26 mouse cellular contexts compared by ENCODE assay signal in the genomic region with DNA sequence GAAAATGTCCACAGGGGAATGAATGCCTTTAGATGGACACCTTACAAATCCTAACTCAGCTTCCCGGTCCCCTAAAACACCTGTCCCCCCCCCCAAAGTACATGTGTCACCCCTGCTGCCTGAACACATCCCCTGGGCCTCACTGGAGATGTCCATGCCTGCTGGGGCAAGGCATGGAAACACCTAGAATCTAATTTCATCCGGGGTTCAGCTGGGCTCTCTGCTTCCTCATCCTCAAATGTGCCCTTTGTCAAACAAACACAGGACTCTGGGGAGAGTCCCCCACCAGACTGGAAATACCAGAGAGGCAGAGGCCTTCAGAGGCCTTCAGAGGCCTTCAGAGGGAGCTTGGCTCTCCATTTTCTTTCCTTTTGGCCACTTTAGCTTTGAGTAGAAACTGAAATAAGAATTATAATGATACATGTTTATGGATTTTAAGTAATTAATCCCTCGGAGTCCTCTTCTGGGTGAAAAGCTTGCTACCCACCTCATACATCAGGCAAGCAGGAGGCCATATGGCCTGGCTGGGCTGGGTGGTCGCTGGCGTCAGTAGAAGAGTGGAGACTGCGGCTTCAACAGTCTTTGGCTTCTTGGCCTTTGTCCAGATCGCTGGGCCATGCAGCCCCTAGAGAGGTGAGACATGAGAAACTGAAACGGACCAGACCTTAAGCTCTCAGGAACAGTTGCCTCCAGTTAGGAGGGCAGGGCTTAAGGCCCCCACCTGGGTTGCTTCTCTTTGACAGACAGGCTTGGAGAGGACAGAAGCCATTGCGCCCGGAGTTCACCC. TPM values are rescaled to one million over a fixed set of nuclear protein-coding genes. Genes with fewer than 3 reads are reported as not detected.
DNase-seq lines count a peak whose midpoint lies in the region; ATAC-seq and TF ChIP-seq lines count a peak whose summit lies in the region.
"Had no signal": no experiment of that assay in that cellular context is flagged by ENCODE, and none has a peak within 500 bp of the region (broad histone marks: within the 10 kb centered on the region; RNA-seq: fewer than 3 reads in every experiment).

No protein-coding gene starts in this region.

- H3K4me1 ChIP-seq in hindbrain, postnatal 0 days (ENCODE audit: insufficient read depth, low read length) = no peaks in the 10 kb centered on the region
- H3K4me1 ChIP-seq in hindbrain, embryonic 11.5 days (replicated peaks; ENCODE audit: control insufficient read depth, insufficient read depth, low read length) = no peaks in the 10 kb centered on the region
- peaks cover 6% of the 10 kb centered on the region; the same call in 1 of the 2 replicates for H3K4me1 ChIP-seq in lung, embryonic 14.5 days (ENCODE audit: insufficient read depth)
- H3K4me1 ChIP-seq in limb, embryonic 10.5 days = peaks cover 42% of the 10 kb centered on the region

- H3K9me3 ChIP-seq in hindbrain, postnatal 0 days (ENCODE audit: low read length) = no peaks in the 10 kb centered on the region
- no peaks in the 10 kb centered on the region for H3K9me3 ChIP-seq in hindbrain, embryonic 11.5 days (ENCODE audit: control insufficient read depth, low read length)
- no peaks in the 10 kb centered on the region for H3K9me3 ChIP-seq in lung, embryonic 14.5 days (ENCODE audit: low read depth, low read length)
- no peaks in the 10 kb centered on the region for H3K9me3 ChIP-seq in limb, embryonic 10.5 days (replicated peaks)
- H3K9me3 ChIP-seq: forebrain, embryonic 13.5 days; heart, embryonic 13.5 days; hindbrain, embryonic 15.5 days; intestine, embryonic 15.5 days; limb, embryonic 13.5 days; megakaryocyte, embryonic 14.5 days; midbrain, embryonic 15.5 days had no signal

- no peak overlapping the region for H3K27ac ChIP-seq in hindbrain, postnatal 0 days
- H3K27ac ChIP-seq in hindbrain, embryonic 11.5 days (ENCODE audit: low read depth, low read length) = no peak overlapping the region
- H3K27ac ChIP-seq in lung, embryonic 14.5 days (ENCODE audit: low read depth) = no peak overlapping the region
- H3K27ac ChIP-seq in limb, embryonic 10.5 days = peak overlapping the region; percentile 27; the same call in 1 of the 2 replicates
- H3K27ac ChIP-seq: forebrain, embryonic 13.5 days; heart, embryonic 13.5 days; hindbrain, embryonic 15.5 days; intestine, embryonic 15.5 days; limb, embryonic 13.5 days; midbrain, embryonic 15.5 days; stomach, postnatal 0 days had no signal

- H3K9ac ChIP-seq in hindbrain, postnatal 0 days (replicated peaks; ENCODE audit: low read length) = no peak overlapping the region
- H3K9ac ChIP-seq in hindbrain, embryonic 11.5 days (ENCODE audit: low read depth, low read length) = no peak overlapping the region
- no peak overlapping the region for H3K9ac ChIP-seq in lung, embryonic 14.5 days
- H3K9ac ChIP-seq: forebrain, embryonic 13.5 days; heart, embryonic 13.5 days; hindbrain, embryonic 15.5 days; intestine, embryonic 15.5 days; limb, embryonic 13.5 days; midbrain, embryonic 15.5 days had no signal

- ATAC-seq in hindbrain, postnatal 0 days = no peak
- ATAC-seq in hindbrain, embryonic 11.5 days (ENCODE audit: low FRiP score) = no peak
- ATAC-seq in lung, embryonic 14.5 days (ENCODE audit: insufficient read depth) = no peak; the same call in 1 of the 2 replicates
- ATAC-seq: forebrain, embryonic 13.5 days; intestine, embryonic 15.5 days; midbrain, embryonic 15.5 days had no signal

- TF ChIP-seq CTCF in hindbrain, postnatal 0 days (IDR thresholded peaks at IDR 0.05; ENCODE audit: low read depth) = no peak
- no peak for TF ChIP-seq CTCF in lung, embryonic 14.5 days (IDR thresholded peaks at IDR 0.05; ENCODE audit: low read depth)

- H3K4me3 ChIP-seq in hindbrain, postnatal 0 days (ENCODE audit: low read length) = no peak overlapping the region
- H3K4me3 ChIP-seq in hindbrain, embryonic 11.5 days (ENCODE audit: low read depth, low read length) = no peak overlapping the region
- no peak overlapping the region for H3K4me3 ChIP-seq in lung, embryonic 14.5 days (ENCODE audit: low read depth, low read length)
- H3K4me3 ChIP-seq in limb, embryonic 10.5 days = no peak overlapping the region
- H3K4me3 ChIP-seq: forebrain, embryonic 13.5 days; heart, embryonic 13.5 days; hindbrain, embryonic 15.5 days; intestine, embryonic 15.5 days; limb, embryonic 13.5 days; megakaryocyte, embryonic 14.5 days; midbrain, embryonic 15.5 days had no signal

- H3K36me3 ChIP-seq in hindbrain, postnatal 0 days (ENCODE audit: insufficient read depth, low read length) = no peaks in the 10 kb centered on the region
- H3K36me3 ChIP-seq in hindbrain, embryonic 11.5 days (ENCODE audit: control insufficient read depth, insufficient read depth, low read length) = no peaks in the 10 kb centered on the region
- no peaks in the 10 kb centered on the region for H3K36me3 ChIP-seq in lung, embryonic 14.5 days (ENCODE audit: insufficient read depth)
- no peaks in the 10 kb centered on the region for H3K36me3 ChIP-seq in limb, embryonic 10.5 days
- H3K36me3 ChIP-seq: heart, embryonic 13.5 days; hindbrain, embryonic 15.5 days; intestine, embryonic 15.5 days; limb, embryonic 13.5 days; midbrain, embryonic 15.5 days had no signal

- WGBS in hindbrain, postnatal 0 days = 70% methylated on average over 10 of the region's 10 CpGs
- WGBS in hindbrain, embryonic 11.5 days = 84% methylated on average over 10 of the region's 10 CpGs
- 45% methylated on average over 10 of the region's 10 CpGs for WGBS in lung, embryonic 14.5 days
- WGBS in limb, embryonic 10.5 days = 87% methylated on average over 10 of the region's 10 CpGs

- H3K4me2 ChIP-seq in hindbrain, postnatal 0 days (ENCODE audit: low read depth, low read length) = no peak overlapping the region
- no peak overlapping the region for H3K4me2 ChIP-seq in hindbrain, embryonic 11.5 days (replicated peaks; ENCODE audit: low read depth, low read length)
- H3K4me2 ChIP-seq in lung, embryonic 14.5 days = no peak overlapping the region
- H3K4me2 ChIP-seq: forebrain, embryonic 13.5 days; heart, embryonic 13.5 days; hindbrain, embryonic 15.5 days; intestine, embryonic 15.5 days; limb, embryonic 13.5 days; liver, embryonic 11.5 days; midbrain, embryonic 15.5 days had no signal

- peak; percentile 58 for DNase-seq in hindbrain, postnatal 0 days (ENCODE audit: low spot score)
- no peak for DNase-seq in hindbrain, embryonic 11.5 days (ENCODE audit: low spot score)
- DNase-seq in lung, embryonic 14.5 days = peak; percentile 39
- DNase-seq in lung, postnatal 25 days (ENCODE audit: low spot score) = no peak
- DNase-seq in B cell, adult 2 months = peak; percentile 12 to 19
- no peak for DNase-seq in limb, embryonic 10.5 days (ENCODE audit: low spot score)
- no peak for DNase-seq in right cerebral cortex, adult 2 months (ENCODE audit: low spot score in 2 of 2)
- DNase-seq in embryo, embryonic 11 days = no peak
- DNase-seq: adrenal gland, adult 8-10 months; cerebellum, adult 2 months; gastrocnemius, postnatal 10 days; heart, postnatal 10 days; kidney, adult 8-10 months; lung, postnatal 4 days; right cerebral cortex, postnatal 14 days; thymus, adult 18-20 months; thymus, postnatal 25 days had no signal

- H3K27me3 ChIP-seq in hindbrain, postnatal 0 days (ENCODE audit: insufficient read depth, low read length) = 0 out of 2 replicates have a peak, but pooled peaks cover 1% of the 10 kb centered on the region
- no peaks in the 10 kb centered on the region; the same call in 1 of the 2 replicates for H3K27me3 ChIP-seq in hindbrain, embryonic 11.5 days (ENCODE audit: control insufficient read depth, insufficient read depth, low read length)
- no peaks in the 10 kb centered on the region for H3K27me3 ChIP-seq in lung, embryonic 14.5 days (ENCODE audit: insufficient read depth, low read length)
- peaks cover 11% of the 10 kb centered on the region for H3K27me3 ChIP-seq in limb, embryonic 10.5 days (ENCODE audit: low read depth, poor library complexity, severe bottlenecking)
- H3K27me3 ChIP-seq: hindbrain, embryonic 15.5 days; intestine, embryonic 15.5 days; midbrain, embryonic 15.5 days had no signal

RNA-seq across cellular contexts. Expression of a gene that starts 58.3 kb away (rescaled TPM):
- 9.3 and 11.4 TPM in 2 replicates for total RNA-seq in hindbrain, postnatal 0 days (2014; rRNA removed)
- 18.7 and 20.2 TPM in 2 replicates for polyA plus RNA-seq in hindbrain, postnatal 0 days (2015; fragmentation: Nextera tagmentation; extraction: Ambion mirVana)
- polyA plus RNA-seq in hindbrain, embryonic 11.5 days (2014; fragmentation: Nextera tagmentation; extraction: Ambion mirVana) = 87.8 and 91.2 TPM in 2 replicates
- polyA plus RNA-seq in lung, embryonic 14.5 days (2014; fragmentation: Nextera tagmentation; extraction: Ambion mirVana) = 98.5 and 99.6 TPM in 2 replicates
- polyA plus RNA-seq in limb, embryonic 10.5 days (2016; fragmentation: Nextera tagmentation; extraction: Ambion mirVana) = 137 and 146 TPM in 2 replicates

Comparison
In these comparisons a context has a peak if more than half of its experiments do, and no peak if none do; other contexts are left out.
1. DNase-seq: peak in hindbrain, postnatal 0 days (single experiment), lung, embryonic 14.5 days (single experiment) and B cell, adult 2 months (2 of 2); none in hindbrain, embryonic 11.5 days (single experiment), lung, postnatal 25 days (single experiment), limb, embryonic 10.5 days (single experiment), right cerebral cortex, adult 2 months (0 of 2) and embryo, embryonic 11 days (single experiment).